Mouse (Mus musculus): ENCODE measurements around the gene Rad1.
"Not testable (repeated sequence)": the region's sequence is repeated elsewhere in the genome, so short reads cannot be mapped to it uniquely, and the experiment has no call there.

Rad1 gene

GRCm38 (mm10) chr15:10506099-10506498 is 20.3 kb downstream of the Rad1 start:
- DNase-seq (ENCODE audit: low read depth, low spot score): no peak

GRCm38 (mm10) chr15:10515166-10515565 is 29.3 kb downstream of the Rad1 start:
- no peak for DNase-seq (ENCODE audit: low read depth, low spot score)

- no peak for DNase-seq (ENCODE audit: low read depth, low spot score)
These were observed 40.1 kb downstream of the Rad1 start for GRCm38 (mm10) chr15:10525896-10526295.

GRCm38 (mm10) chr15:10531352-10531751 is 45.5 kb downstream of the Rad1 start:
- DNase-seq (ENCODE audit: low read depth, low spot score): no peak

- not testable (repeated sequence) for DNase-seq (ENCODE audit: low read depth, low spot score)
These were observed 47.5 kb downstream of the Rad1 start for GRCm38 (mm10) chr15:10533361-10533760.

GRCm38 (mm10) chr15:10534591-10534990 is 48.8 kb downstream of the Rad1 start:
- DNase-seq (ENCODE audit: low read depth, low spot score): no peak

GRCm38 (mm10) chr15:10535969-10536368 is 50.2 kb downstream of the Rad1 start:
- DNase-seq (ENCODE audit: low read depth, low spot score): no peak

GRCm38 (mm10) chr15:10540271-10541088 is 54.7 kb downstream of the Rad1 start:
- DNase-seq (ENCODE audit: low read depth, low spot score): no peak
